Mouse (Mus musculus) skeletal muscle tissue, adult 2 months (tissue): ENCODE data around the gene Clic3.

ENCODE experiments used
- DNase-seq: peaks from one replicate; pipeline ENCODE4 v3.0.0-alpha.2; 2012; ENCODE audit warnings: low read depth, low spot score

Clic3 gene

GRCm38 (mm10) chr2:25442682-25443081, 14.0 kb upstream of the Clic3 start:
- DNase-seq = no peak

GRCm38 (mm10) chr2:25450853-25451647, 5.6 kb upstream of the Clic3 start:
- DNase-seq = no peak

GRCm38 (mm10) chr2:25452951-25453350, 3.7 kb upstream of the Clic3 start:
- no peak for DNase-seq

- no peak for DNase-seq
Observed at GRCm38 (mm10) chr2:25457022-25457896, 621 bp downstream of the Clic3 start.

- DNase-seq = peak; percentile 59
Observed at GRCm38 (mm10) chr2:25458911-25459310, 2.3 kb downstream of the Clic3 start.

GRCm38 (mm10) chr2:25460135-25460534, 3.5 kb downstream of the Clic3 start:
- peak; percentile 56 for DNase-seq

- peak; percentile 97 for DNase-seq
Observed at GRCm38 (mm10) chr2:25460551-25461309, 4.1 kb downstream of the Clic3 start, which contains the start of gene Paxx. Gene Paxx, minus strand, starts transcription at chr2:25461094.

- DNase-seq = no peak
Observed at GRCm38 (mm10) chr2:25461407-25461806, 4.8 kb downstream of the Clic3 start.

- DNase-seq = no peak
Observed at GRCm38 (mm10) chr2:25463630-25464029, 7.0 kb downstream of the Clic3 start.

GRCm38 (mm10) chr2:25465256-25465655, 8.6 kb downstream of the Clic3 start:
- no peak for DNase-seq

GRCm38 (mm10) chr2:25465816-25466635, 9.4 kb downstream of the Clic3 start:
- DNase-seq = no peak

- no peak for DNase-seq
Observed at GRCm38 (mm10) chr2:25467606-25468303, 11.1 kb downstream of the Clic3 start.

- DNase-seq = no peak
Observed at GRCm38 (mm10) chr2:25468962-25469915, 12.6 kb downstream of the Clic3 start.

GRCm38 (mm10) chr2:25469969-25470368, 13.3 kb downstream of the Clic3 start, which contains the start of gene Ptgds:
Gene Ptgds, minus strand, starts transcription at chr2:25470046.
- no peak for DNase-seq

GRCm38 (mm10) chr2:25472550-25472949, 15.9 kb downstream of the Clic3 start:
- DNase-seq = no peak

- no peak for DNase-seq
Observed at GRCm38 (mm10) chr2:25477541-25477940, 20.9 kb downstream of the Clic3 start.

- DNase-seq = peak; percentile 70
Observed at GRCm38 (mm10) chr2:25477967-25478675, 21.5 kb downstream of the Clic3 start.

GRCm38 (mm10) chr2:25479551-25480311, 23.1 kb downstream of the Clic3 start:
- no peak for DNase-seq
